Mouse (Mus musculus) embryonic fibroblast, embryonic 13.5 days (primary cell): Measurements from ENCODE around the gene Aatk. TPM values are rescaled to one million over a fixed set of nuclear protein-coding genes. Genes with fewer than 3 reads are reported as not detected.

Experiments used
- H3K27ac ChIP-seq: 2 replicates; pipeline ENCODE4 v1.5.1; 2012; ENCODE audit warnings: low read length, control low read depth, inconsistent platforms; ENCODE audit not compliant: insufficient read depth
- H3K4me1 ChIP-seq: 2 replicates; pipeline ENCODE4 v1.6.1; 2011; ENCODE audit warnings: low read length; ENCODE audit not compliant: control insufficient read depth, insufficient read depth
- H3K4me3 ChIP-seq: 2 replicates; pipeline ENCODE4 v1.5.1; 2011; ENCODE audit warnings: mild to moderate bottlenecking, control low read depth, low read length; ENCODE audit not compliant: insufficient read depth
- CTCF ChIP-seq: IDR thresholded peaks from 2 replicates; pipeline ENCODE4 v1.5.1; 2011; ENCODE audit warnings: mild to moderate bottlenecking, control low read depth, low read length, moderate library complexity, borderline replicate concordance; ENCODE audit not compliant: insufficient read depth
- POLR2A ChIP-seq: IDR thresholded peaks from 2 replicates; pipeline ENCODE4 v1.6.1; 2011; ENCODE audit warnings: low read depth, mild to moderate bottlenecking, control low read depth, low read length, moderate library complexity
- polyA plus RNA-seq: library from polyadenylated mRNA; stranded (reverse); fragments of >200 nt; gene quantifications from 2 replicates; pipeline ENCODE4 v1.2.4, GENCODE M21; 2011; ENCODE audit warnings: low read depth; ENCODE audit not compliant: missing spikeins, insufficient read length

The Aatk gene
- polyA plus RNA-seq, 1 experiment, result 0.19 TPM

- H3K27ac ChIP-seq, result no peak overlapping the region
- TF ChIP-seq POLR2A, result no peak
- no peak for TF ChIP-seq CTCF
- 0 out of 2 replicates have a peak, but pooled peaks cover 4% of the 10 kb centered on the region for H3K4me1 ChIP-seq
- no peak overlapping the region for H3K4me3 ChIP-seq
These were observed 5.5 kb downstream of the Aatk start for GRCm38 (mm10) chr11:120041191-120042123.

GRCm38 (mm10) chr11:120040440-120040839 is 6.5 kb downstream of the Aatk start:
- Histone ChIP-seq H3K4me3 (no peak overlapping the region), H3K4me1 (0 out of 2 replicates have a peak, but pooled peaks cover 4% of the 10 kb centered on the region), H3K27ac (no peak overlapping the region)
- TF ChIP-seq POLR2A (no peak), CTCF (no peak)

DNA sequence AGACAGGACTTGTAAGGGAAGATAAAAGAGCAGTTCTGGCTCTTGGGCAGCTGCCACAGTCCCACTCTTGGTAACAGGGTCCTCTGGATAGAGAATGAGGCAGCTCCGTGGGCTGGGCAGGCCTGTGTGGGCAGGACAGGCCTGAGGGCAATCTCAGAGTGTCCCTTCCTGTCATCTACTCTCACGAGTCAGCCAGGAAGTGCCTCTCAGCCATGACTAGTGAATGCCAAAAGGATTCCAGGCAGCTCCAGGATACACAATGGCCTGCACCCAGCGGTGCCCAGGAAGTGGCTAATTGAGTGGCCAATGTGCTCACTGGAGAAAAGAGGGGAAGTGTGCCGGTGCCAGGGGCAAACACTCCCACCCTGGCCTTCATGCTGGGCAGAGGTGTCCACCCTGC is 7.4 kb downstream of the Aatk start:
- H3K27ac ChIP-seq, result no peak overlapping the region
- H3K4me1 ChIP-seq, result 0 out of 2 replicates have a peak, but pooled peaks cover 4% of the 10 kb centered on the region

GRCm38 (mm10) chr11:120034762-120035161 is 12.2 kb downstream of the Aatk start:
- H3K4me1 ChIP-seq, result no peaks in the 10 kb centered on the region

More for the DNA sequence above, 7.4 kb downstream of the Aatk start:
- TF ChIP-seq POLR2A, result no peak
- no peak for TF ChIP-seq CTCF
- no peak overlapping the region for H3K4me3 ChIP-seq

DNA sequence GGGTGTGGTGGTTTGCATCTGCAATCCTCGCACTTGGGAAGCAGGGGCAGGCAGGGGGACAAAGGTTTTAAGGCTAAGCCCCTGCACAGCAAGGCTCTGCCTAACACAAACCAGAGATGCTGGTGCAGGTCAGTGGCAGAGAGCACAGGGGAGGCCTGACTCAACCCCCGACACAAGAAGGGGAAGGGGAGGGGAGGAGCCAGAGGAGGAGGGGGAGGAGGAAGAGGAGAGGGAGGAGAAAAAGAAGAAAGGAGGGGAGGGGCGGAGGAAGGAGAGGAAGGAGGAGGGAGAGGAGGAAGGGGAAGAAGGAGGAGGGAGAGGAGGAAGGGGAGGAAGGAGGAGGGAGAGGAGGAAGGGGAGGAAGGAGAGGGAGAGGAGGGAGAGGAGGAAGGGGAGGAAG is 12.7 kb downstream of the Aatk start:
- no peak overlapping the region for H3K4me3 ChIP-seq
- no peaks in the 10 kb centered on the region for H3K4me1 ChIP-seq
- no peak for TF ChIP-seq CTCF
- no peak for TF ChIP-seq POLR2A
- no peak overlapping the region for H3K27ac ChIP-seq

More at GRCm38 (mm10) chr11:120034762-120035161, 12.2 kb downstream of the Aatk start:
- TF ChIP-seq CTCF, result no peak
- TF ChIP-seq POLR2A, result no peak
- H3K27ac ChIP-seq, result no peak overlapping the region
- no peak overlapping the region for H3K4me3 ChIP-seq

GRCm38 (mm10) chr11:120033473-120033872 is 13.5 kb downstream of the Aatk start:
- TF ChIP-seq POLR2A (no peak), CTCF (no peak)
- Histone ChIP-seq H3K4me3 (no peak overlapping the region), H3K27ac (no peak overlapping the region), H3K4me1 (no peaks in the 10 kb centered on the region)

DNA sequence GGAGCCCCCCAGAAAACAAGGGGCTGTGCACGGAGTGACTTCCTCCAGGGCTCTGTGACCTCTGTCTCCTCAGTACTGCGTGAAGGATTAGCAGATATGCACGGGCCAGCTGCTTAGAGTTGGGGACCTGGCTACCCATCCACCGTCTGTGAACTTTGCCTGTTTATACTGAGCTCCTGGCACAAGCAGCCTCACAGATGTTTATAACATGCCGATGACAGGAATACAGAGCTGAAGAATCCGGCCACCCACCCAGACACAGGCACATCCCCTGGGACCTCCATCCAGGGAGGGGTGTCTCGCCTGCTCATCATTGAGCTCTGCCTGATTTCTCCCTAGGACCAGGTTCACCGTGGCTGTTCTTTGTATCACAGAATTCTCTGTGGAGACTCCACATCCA is 14.9 kb downstream of the Aatk start:
- TF ChIP-seq CTCF, result no peak
- TF ChIP-seq POLR2A, result no peak
- H3K27ac ChIP-seq, result no peak overlapping the region
- H3K4me3 ChIP-seq, result no peak overlapping the region
- H3K4me1 ChIP-seq, result no peaks in the 10 kb centered on the region

DNA sequence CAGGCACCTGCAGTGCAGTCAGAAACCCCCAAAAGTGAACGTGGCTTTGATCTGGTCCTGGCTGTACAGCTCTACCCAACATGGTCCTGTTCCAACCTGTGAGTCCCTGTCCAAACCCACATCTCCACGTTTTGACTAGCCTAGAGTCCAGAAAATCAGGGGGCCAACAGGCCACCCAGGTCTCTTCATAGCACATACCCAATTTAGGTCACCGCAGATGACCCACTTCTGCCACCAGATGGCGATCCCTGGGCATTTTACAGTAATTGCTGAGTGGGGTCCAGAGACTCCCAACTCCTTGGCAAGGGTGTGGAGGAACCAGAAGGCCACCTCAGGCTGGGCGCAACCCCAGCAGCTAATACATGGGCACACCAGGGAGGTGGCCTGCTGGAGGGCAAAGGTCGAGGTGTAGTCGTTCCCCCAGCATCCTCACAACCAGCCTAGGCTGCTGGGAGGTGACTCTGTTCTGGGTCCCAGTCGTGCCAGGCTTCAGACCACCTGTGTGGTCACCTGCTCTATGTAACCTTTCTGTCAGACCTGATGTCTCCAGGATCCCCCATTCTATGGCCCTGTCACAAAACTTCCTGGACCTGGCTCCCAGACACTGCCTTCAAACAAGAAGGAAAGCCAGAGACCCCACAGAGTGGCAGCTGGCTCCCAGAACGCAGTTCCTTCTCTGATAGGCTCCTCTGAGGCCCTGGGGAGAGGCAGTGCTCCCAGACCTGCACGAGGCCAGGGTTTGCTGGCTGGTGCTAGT is 16.6 kb downstream of the Aatk start:
- H3K4me3 ChIP-seq, result no peak overlapping the region
- no peak overlapping the region for H3K27ac ChIP-seq
- H3K4me1 ChIP-seq, result no peaks in the 10 kb centered on the region
- peak; percentile 38 for TF ChIP-seq CTCF
- no peak for TF ChIP-seq POLR2A

DNA sequence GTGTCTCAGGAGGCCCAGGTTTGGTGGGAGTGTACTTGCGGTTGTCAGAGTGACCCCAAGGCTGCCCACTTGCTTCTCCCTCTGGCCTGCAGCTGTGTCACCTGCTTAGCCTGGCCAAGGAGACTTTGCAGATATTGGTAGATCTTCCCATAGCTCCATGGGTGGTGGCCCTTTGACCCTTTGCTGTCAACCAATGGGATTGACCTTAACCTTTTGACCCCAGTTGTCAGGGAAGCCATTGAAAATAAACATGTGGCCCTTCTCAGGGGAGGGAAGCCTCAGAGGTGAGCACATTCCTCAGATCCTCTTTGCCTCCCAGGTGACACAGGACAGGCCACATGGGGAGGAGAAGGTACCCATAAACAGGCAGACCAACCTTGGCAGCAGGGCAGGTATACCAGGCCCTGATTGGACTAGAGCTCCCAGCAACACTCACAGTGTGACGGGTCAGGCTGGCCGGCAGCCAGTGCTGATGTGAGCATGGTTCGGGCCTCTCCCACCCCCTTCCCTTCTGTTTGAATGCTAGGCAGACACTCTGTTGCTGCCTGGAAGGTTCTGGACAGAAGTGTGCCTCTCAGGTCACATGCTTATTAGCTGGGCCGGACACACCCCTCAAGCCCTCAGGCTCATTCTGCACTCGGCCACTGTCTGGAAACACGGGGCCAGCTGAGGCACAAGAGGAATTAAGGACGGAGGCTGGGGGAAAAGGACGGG is 17.4 kb downstream of the Aatk start:
- Histone ChIP-seq H3K27ac (no peak overlapping the region), H3K4me3 (no peak overlapping the region), H3K4me1 (no peaks in the 10 kb centered on the region)
- no peak for TF ChIP-seq POLR2A
- no peak for TF ChIP-seq CTCF
